Mouse (Mus musculus): ENCODE measurements around the gene Pld4.

Pld4 gene

GRCm38 (mm10) chr12:112734108-112734820, 26.2 kb upstream of the Pld4 start:
- CTCF ChIA-PET: no interaction called here
- POLR2A ChIA-PET: no interaction called here

- ChIA-PET CTCF (interaction anchor here in 2 of 4 experiments (0.9 to 1.8 kb wide), 4 partner anchors 8 to 13 kb away, joined by 3 to 5 read pairs (median 5); no protein-coding TSS in a partner anchor), POLR2A (interaction anchor here in 2 of 4 experiments (0.6 to 1.2 kb wide), 2 partner anchors 14 to 96 kb away, joined by 3 to 6 read pairs; no protein-coding TSS in a partner anchor)
Observed at GRCm38 (mm10) chr12:112734881-112735655, 25.4 kb upstream of the Pld4 start.

- POLR2A ChIA-PET: interaction anchor here in 2 of 4 experiments (0.8 to 1.2 kb wide), 5 partner anchors 9 to 58 kb away, joined by 3 to 4 read pairs (median 3); no protein-coding TSS in a partner anchor
- CTCF ChIA-PET: interaction anchor here in 2 of 4 experiments (1.0 to 1.8 kb wide), 4 partner anchors 12 kb away, joined by 3 to 5 read pairs (median 5); no protein-coding TSS in a partner anchor
Observed at GRCm38 (mm10) chr12:112735896-112736635, 24.4 kb upstream of the Pld4 start.

- POLR2A ChIA-PET: interaction anchor here in 2 of 4 experiments (0.8 to 1.2 kb wide), 5 partner anchors 8 to 58 kb away, joined by 3 to 4 read pairs (median 3); no protein-coding TSS in a partner anchor
- CTCF ChIA-PET: interaction anchor here in 2 of 4 experiments (1.0 to 1.8 kb wide), 2 partner anchors 12 to 13 kb away, joined by 3 to 5 read pairs; no protein-coding TSS in a partner anchor
Observed at GRCm38 (mm10) chr12:112736636-112736925, 23.9 kb upstream of the Pld4 start.

- ChIA-PET POLR2A (interaction anchor here in 2 of 4 experiments (1.2 to 2.1 kb wide), 3 partner anchors 10 to 57 kb away, joined by 3 to 6 read pairs (median 3); no protein-coding TSS in a partner anchor), CTCF (interaction anchor here in 2 of 4 experiments (1.0 to 1.7 kb wide), 3 partner anchors 10 to 13 kb away, joined by 3 to 7 read pairs (median 4); no protein-coding TSS in a partner anchor)
Observed at GRCm38 (mm10) chr12:112737081-112737480, 23.4 kb upstream of the Pld4 start.

GRCm38 (mm10) chr12:112737761-112738160, 22.7 kb upstream of the Pld4 start:
- ChIA-PET POLR2A (interaction anchor here in 2 of 4 experiments (1.2 to 2.6 kb wide), 5 partner anchors 10 to 57 kb away, joined by 3 to 6 read pairs (median 5); no protein-coding TSS in a partner anchor), CTCF (interaction anchor here in 3 of 4 experiments (0.7 to 1.7 kb wide), 5 partner anchors 10 to 31 kb away, joined by 3 to 7 read pairs (median 3); no protein-coding TSS in a partner anchor)

- ChIA-PET CTCF (interaction anchor here in 3 of 4 experiments (0.7 to 1.7 kb wide), 6 partner anchors 8 to 32 kb away, joined by 3 to 7 read pairs (median 3); no protein-coding TSS in a partner anchor), POLR2A (interaction anchor here in 2 of 4 experiments (1.3 to 2.6 kb wide), 5 partner anchors 9 to 132 kb away, joined by 3 to 6 read pairs (median 5); no protein-coding TSS in a partner anchor)
Observed at GRCm38 (mm10) chr12:112738281-112739022, 22.0 kb upstream of the Pld4 start.

- ChIA-PET POLR2A (interaction anchor here in 2 of 4 experiments (1.1 to 2.6 kb wide), 5 partner anchors 8 to 133 kb away, joined by 3 to 6 read pairs (median 5); no protein-coding TSS in a partner anchor), CTCF (interaction anchor here in 3 of 4 experiments (1.0 to 1.7 kb wide), 5 partner anchors 9 to 32 kb away, joined by 3 to 7 read pairs (median 3); no protein-coding TSS in a partner anchor)
Observed at GRCm38 (mm10) chr12:112739023-112739568, 21.4 kb upstream of the Pld4 start.

GRCm38 (mm10) chr12:112742768-112743167, 17.7 kb upstream of the Pld4 start:
- ChIA-PET POLR2A (interaction anchor here in 3 of 4 experiments (0.7 to 2.8 kb wide), 14 partner anchors 12 to 107 kb away, joined by 3 to 12 read pairs (median 3); partner anchors contain the start of gene Cdca4 (in 2 of the 3)), CTCF (interaction anchor here (0.9 to 3.0 kb wide), 25 partner anchors 11 to 475 kb away, joined by 3 to 15 read pairs (median 5); partner anchors contain the start of genes Cep170b (in 2 of the 4) and Pld4 (in 1 of the 4))

GRCm38 (mm10) chr12:112743168-112743975, 17.1 kb upstream of the Pld4 start:
- ChIA-PET CTCF (interaction anchor here (0.6 to 3.0 kb wide), 34 partner anchors 8 to 474 kb away, joined by 3 to 15 read pairs (median 5); partner anchors contain the start of genes Cep170b (in 2 of the 4), Pld4 (in 2 of the 4) and Cdca4 (in 1 of the 4)), POLR2A (interaction anchor here (0.6 to 2.8 kb wide), 16 partner anchors 13 to 1029 kb away, joined by 3 to 12 read pairs (median 3); partner anchors contain the start of gene Cdca4 (in 2 of the 4))

GRCm38 (mm10) chr12:112744211-112744610, 16.2 kb upstream of the Pld4 start:
- POLR2A ChIA-PET: interaction anchor here in 3 of 4 experiments (0.8 to 2.2 kb wide), 5 partner anchors 8 to 91 kb away, joined by 4 to 5 read pairs (median 5); no protein-coding TSS in a partner anchor

GRCm38 (mm10) chr12:112744891-112745580, 15.4 kb upstream of the Pld4 start:
- CTCF ChIA-PET: interaction anchor here in 3 of 4 experiments (0.5 to 3.5 kb wide), 16 partner anchors 15 to 561 kb away, joined by 3 to 31 read pairs (median 6); no protein-coding TSS in a partner anchor
- POLR2A ChIA-PET: interaction anchor here in 3 of 4 experiments (0.6 to 2.2 kb wide), 9 partner anchors 9 to 413 kb away, joined by 3 to 5 read pairs (median 4); no protein-coding TSS in a partner anchor

More at GRCm38 (mm10) chr12:112744211-112744610, 16.2 kb upstream of the Pld4 start:
- CTCF ChIA-PET: interaction anchor here (0.9 to 3.0 kb wide), 20 partner anchors 9 to 192 kb away, joined by 3 to 15 read pairs (median 5); partner anchors contain the start of genes Cdca4 (in 1 of the 4) and Cep170b (in 1 of the 4)

- CTCF ChIA-PET: interaction anchor here in 3 of 4 experiments (0.5 to 3.5 kb wide), 14 partner anchors 17 to 1928 kb away, joined by 3 to 31 read pairs (median 5); no protein-coding TSS in a partner anchor
- POLR2A ChIA-PET: interaction anchor here in 3 of 4 experiments (0.5 to 3.0 kb wide), 11 partner anchors 9 to 204 kb away, joined by 3 to 10 read pairs (median 4); partner anchors contain the start of genes Cdca4 (in 1 of the 3) and Pld4 (in 1 of the 3)
Observed at GRCm38 (mm10) chr12:112745716-112746115, 14.7 kb upstream of the Pld4 start.

- POLR2A ChIA-PET: interaction anchor here in 3 of 4 experiments (0.5 to 3.0 kb wide), 22 partner anchors 9 to 1962 kb away, joined by 3 to 10 read pairs (median 4); partner anchors contain the start of genes Cdca4 (in 1 of the 3), Clba1 (in 1 of the 3) and Pld4 (in 1 of the 3)
- CTCF ChIA-PET: interaction anchor here (0.6 to 3.5 kb wide), 60 partner anchors 9 to 601 kb away, joined by 3 to 31 read pairs (median 4); partner anchors contain the start of genes Clba1 (in 2 of the 4), Btbd6 (in 1 of the 4), Cdca4 (in 1 of the 4) and Cep170b (in 1 of the 4)
Observed at GRCm38 (mm10) chr12:112746461-112746807, 14.0 kb upstream of the Pld4 start.

Measured in embryonic stem cell, embryonic (primary cell).